Mouse (Mus musculus) stomach, embryonic 16.5 days (tissue): ENCODE measurements around the gene Nfs1. TPM values are rescaled to one million over a fixed set of nuclear protein-coding genes. Genes with fewer than 3 reads are reported as not detected.
"Not testable (repeated sequence)": the region's sequence is repeated elsewhere in the genome, so short reads cannot be mapped to it uniquely, and the experiment has no call there.

ENCODE experiments used
- ATAC-seq: fragments of 200-750 bp; cut with Nextera tagmentation; 2 replicates; pipeline ENCODE4 v1.8.0; 2017; ENCODE audit warnings: moderate number of reproducible peaks, moderate TSS enrichment; ENCODE audit not compliant: insufficient read depth, low FRiP score
- H3K27ac ChIP-seq: fragments of 300-500 bp; sonication (generic); 2 replicates; pipeline ENCODE4 v1.5.1; 2014; ENCODE audit warnings: low read length
- H3K27me3 ChIP-seq: fragments of 300-500 bp; sonication (generic); 2 replicates; pipeline ENCODE4 v1.6.1; 2014; ENCODE audit warnings: low read length, control low read depth, mixed read lengths; ENCODE audit not compliant: control insufficient read depth, insufficient read depth
- H3K36me3 ChIP-seq: fragments of 300-500 bp; sonication (generic); 2 replicates; pipeline ENCODE4 v1.6.1; 2014; ENCODE audit warnings: low read length; ENCODE audit not compliant: control insufficient read depth, insufficient read depth
- H3K4me1 ChIP-seq: fragments of 300-500 bp; sonication (generic); 2 replicates; pipeline ENCODE4 v1.6.1; 2014; ENCODE audit warnings: low read length, control low read depth, mixed read lengths; ENCODE audit not compliant: control insufficient read depth, insufficient read depth
- H3K4me2 ChIP-seq: fragments of 300-500 bp; sonication (generic); 2 replicates; pipeline ENCODE4 v1.6.1; 2014; ENCODE audit warnings: low read depth, low read length, mixed read lengths
- H3K4me3 ChIP-seq: fragments of 300-500 bp; sonication (generic); replicated peaks from 2 replicates; pipeline ENCODE4 v1.5.1; 2014; ENCODE audit warnings: mild to moderate bottlenecking, low read length
- H3K9ac ChIP-seq: fragments of 300-500 bp; sonication (generic); 2 replicates; pipeline ENCODE4 v1.6.1; 2014; ENCODE audit warnings: low read length
- H3K9me3 ChIP-seq: fragments of 300-500 bp; sonication (generic); replicated peaks from 2 replicates; pipeline ENCODE4 v1.6.1; 2016; ENCODE audit warnings: low read length, control low read depth; ENCODE audit not compliant: control insufficient read depth
- WGBS: fragments of 180-500 bp; shearing (Covaris S2); extraction: QIAGEN DNeasy Blood & Tissue Kit; methylation state at CpG from one replicate; pipeline ENCODE4 v1.1.7; 2014; 5-methylcytosine and 5-hydroxymethylcytosine counted together
- polyA plus RNA-seq: library from polyadenylated mRNA; unstranded; fragments of >200 nt; fragmentation: Nextera tagmentation; extraction: Ambion mirVana; gene quantifications from 2 replicates; pipeline ENCODE4 v1.2.1, GENCODE M21; 2015

Nfs1 gene
- polyA plus RNA-seq, 1 experiment from 2014 or later: 51.0 TPM

DNA sequence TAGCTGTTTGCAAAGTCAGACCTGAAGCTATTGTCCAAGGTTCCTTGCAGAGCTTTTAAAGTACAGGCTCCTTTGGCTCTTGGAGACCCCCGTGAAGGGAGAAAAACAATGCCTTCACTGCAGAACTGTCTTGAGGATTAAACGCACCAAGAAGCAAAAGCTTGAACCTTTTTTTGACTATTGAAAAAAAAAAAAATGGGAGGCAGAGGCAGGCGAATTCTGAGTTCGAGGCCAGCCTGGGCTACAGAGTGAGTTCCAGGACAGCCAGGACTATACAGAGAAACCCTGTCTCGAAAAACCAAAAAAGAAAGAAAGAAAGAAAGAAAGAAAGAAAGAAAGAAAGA lies 31.9 kb downstream of the Nfs1 start:
- ATAC-seq, H3K4me1 ChIP-seq, H3K9me3 ChIP-seq, H3K36me3 ChIP-seq, H3K27me3 ChIP-seq: not testable (repeated sequence)
- H3K4me2 ChIP-seq: peak overlapping the region; percentile 52
- peak overlapping the region; percentile 74 for H3K4me3 ChIP-seq
- 20% methylated on average over 5 of the region's 5 CpGs for WGBS
- H3K27ac ChIP-seq: peak overlapping the region; percentile 89
- H3K9ac ChIP-seq: peak overlapping the region; percentile 98

- peak within 1 kb of the TSS; percentile 89 for H3K27ac ChIP-seq
- H3K9me3 ChIP-seq: no peaks in the 10 kb centered on the region
- ATAC-seq: peak; percentile 95
- H3K4me3 ChIP-seq: peak within 1 kb of the TSS; percentile 74
- H3K27me3 ChIP-seq: no peaks in the 10 kb centered on the region
- H3K36me3 ChIP-seq: no peaks in the 10 kb centered on the region
- peak within 1 kb of the TSS; percentile 66 for H3K4me2 ChIP-seq
- under 1% methylated on average over 74 of the region's 74 CpGs for WGBS
- peak within 1 kb of the TSS; percentile 98 for H3K9ac ChIP-seq
- peaks cover 3% of the 10 kb centered on the region for H3K4me1 ChIP-seq
Observed at GRCm38 (mm10) chr2:156111358-156112079, 32.5 kb downstream of the Nfs1 start, which contains the start of the genes Cpne1 and Rbm12. TSS of gene Cpne1 (minus strand) at chr2:156111965. TSS of gene Rbm12 (minus strand) at chr2:156111978.

DNA sequence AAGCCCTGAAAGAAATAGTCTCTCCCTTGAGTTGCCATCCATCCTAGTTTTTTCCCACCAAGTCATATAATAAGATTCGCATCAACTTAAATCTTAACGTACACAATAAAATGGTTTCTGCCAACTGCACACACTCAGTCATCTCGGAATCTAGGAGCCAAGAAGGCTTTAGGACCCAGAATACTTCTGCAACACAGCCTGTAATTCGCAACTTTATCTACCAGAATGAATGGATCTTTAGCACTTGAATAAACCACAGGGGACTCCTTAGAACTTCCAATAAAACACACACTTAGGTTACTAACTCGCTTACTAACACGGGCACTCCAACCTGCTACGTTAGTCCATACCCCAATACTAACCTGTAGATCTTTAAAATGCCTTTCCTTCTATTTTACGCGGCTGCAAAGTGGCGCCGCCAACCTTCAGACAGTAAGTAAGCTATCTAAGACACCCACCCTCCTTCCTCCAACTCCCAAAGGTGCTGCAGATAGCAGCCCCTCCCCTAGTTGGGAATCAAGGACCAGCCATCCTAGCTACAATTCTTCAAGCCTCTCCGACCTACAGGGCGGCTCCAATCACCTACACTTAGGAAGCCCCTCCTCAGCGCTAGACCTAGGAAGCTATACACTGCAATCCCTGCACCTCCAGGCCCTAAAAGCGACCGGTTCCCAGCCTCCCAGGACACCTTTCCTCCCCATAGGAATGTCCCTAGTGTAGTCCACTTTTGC lies 33.2 kb downstream of the Nfs1 start:
- peak overlapping the region; percentile 98 for H3K9ac ChIP-seq
- peak overlapping the region; percentile 74 for H3K4me3 ChIP-seq
- ATAC-seq: peak; percentile 62; the same call in 1 of the 2 replicates
- H3K36me3 ChIP-seq: no peaks in the 10 kb centered on the region
- peak overlapping the region; percentile 66 for H3K4me2 ChIP-seq
- under 1% methylated on average over 16 of the region's 16 CpGs for WGBS
- H3K9me3 ChIP-seq: no peaks in the 10 kb centered on the region
- H3K4me1 ChIP-seq: peaks cover 5% of the 10 kb centered on the region
- H3K27me3 ChIP-seq: no peaks in the 10 kb centered on the region
- peak overlapping the region; percentile 89 for H3K27ac ChIP-seq

- H3K27me3 ChIP-seq: no peaks in the 10 kb centered on the region
- H3K4me2 ChIP-seq: no peak overlapping the region
- H3K36me3 ChIP-seq: peaks cover 14% of the 10 kb centered on the region
- 71% methylated on average over 5 of the region's 5 CpGs for WGBS
- H3K4me3 ChIP-seq: no peak overlapping the region
- H3K9me3 ChIP-seq: no peaks in the 10 kb centered on the region
- no peaks in the 10 kb centered on the region for H3K4me1 ChIP-seq
- no peak overlapping the region for H3K27ac ChIP-seq
- ATAC-seq: no peak
- H3K9ac ChIP-seq: no peak overlapping the region
Observed at GRCm38 (mm10) chr2:156091926-156092325, 52.1 kb downstream of the Nfs1 start.

DNA sequence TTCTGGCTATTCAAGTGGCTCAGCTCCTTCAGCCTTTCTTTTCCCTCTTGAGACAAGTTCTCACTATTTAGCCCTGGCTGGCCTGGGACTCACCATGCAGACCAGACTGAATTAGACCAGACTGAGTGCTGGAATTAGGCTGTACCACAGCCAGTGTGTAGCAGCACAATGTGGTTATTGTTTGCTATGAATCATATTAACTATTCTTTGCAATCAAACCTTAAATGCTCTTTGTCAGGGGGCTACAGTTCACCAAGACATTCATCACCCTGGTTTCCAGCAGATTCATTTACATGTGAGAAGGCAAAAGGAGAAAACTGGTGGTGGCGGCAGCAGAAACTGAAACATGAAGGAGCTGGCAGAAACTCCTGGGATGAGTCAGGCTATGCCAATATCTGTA lies 54.2 kb downstream of the Nfs1 start:
- no peaks in the 10 kb centered on the region for H3K36me3 ChIP-seq
- H3K27ac ChIP-seq: no peak overlapping the region
- no peaks in the 10 kb centered on the region for H3K27me3 ChIP-seq
- 76% methylated on average over 1 of the region's 1 CpGs for WGBS
- no peaks in the 10 kb centered on the region for H3K4me1 ChIP-seq
- no peak overlapping the region for H3K4me3 ChIP-seq
- H3K4me2 ChIP-seq: no peak overlapping the region
- H3K9me3 ChIP-seq: no peaks in the 10 kb centered on the region
- no peak for ATAC-seq
- no peak overlapping the region for H3K9ac ChIP-seq

DNA sequence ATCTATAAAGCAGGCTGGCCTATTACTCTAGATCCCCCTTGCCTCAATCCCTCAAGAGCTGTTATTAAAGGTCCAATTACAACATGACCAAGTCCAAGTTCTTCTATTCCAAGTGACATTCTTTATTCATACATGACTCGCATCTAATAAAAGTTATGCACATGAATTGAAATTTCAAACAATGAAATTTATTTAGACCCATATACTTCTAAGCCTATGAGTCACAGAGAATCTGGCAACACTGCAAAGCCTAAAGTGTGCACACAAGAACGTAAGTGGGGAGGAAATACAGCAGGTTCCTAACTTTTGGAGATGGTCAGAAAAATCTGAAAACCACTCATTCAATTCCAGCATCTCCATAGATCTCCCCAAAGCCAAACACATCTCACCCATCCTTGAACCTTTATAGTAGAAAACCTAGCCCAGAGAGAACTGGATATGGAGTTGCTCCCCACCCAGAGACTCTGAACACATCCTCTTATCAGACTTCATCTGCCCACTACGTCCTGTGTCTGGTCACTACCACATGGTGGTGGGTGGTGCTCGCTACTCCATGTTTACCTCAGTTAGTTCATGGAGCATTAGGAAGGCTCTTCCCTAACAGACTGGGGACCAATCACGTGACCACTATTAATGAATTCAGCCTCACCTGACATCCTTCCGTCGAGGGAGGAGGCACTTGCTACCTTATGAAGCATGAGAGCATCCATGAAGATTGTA lies 56.4 kb downstream of the Nfs1 start:
- Histone ChIP-seq H3K27me3 (no peaks in the 10 kb centered on the region), H3K4me2 (no peak overlapping the region), H3K27ac (no peak overlapping the region), H3K9ac (no peak overlapping the region), H3K4me1 (no peaks in the 10 kb centered on the region), H3K36me3 (no peaks in the 10 kb centered on the region), H3K4me3 (no peak overlapping the region), H3K9me3 (no peaks in the 10 kb centered on the region)
- WGBS: 77% methylated on average over 7 of the region's 7 CpGs
- no peak for ATAC-seq

DNA sequence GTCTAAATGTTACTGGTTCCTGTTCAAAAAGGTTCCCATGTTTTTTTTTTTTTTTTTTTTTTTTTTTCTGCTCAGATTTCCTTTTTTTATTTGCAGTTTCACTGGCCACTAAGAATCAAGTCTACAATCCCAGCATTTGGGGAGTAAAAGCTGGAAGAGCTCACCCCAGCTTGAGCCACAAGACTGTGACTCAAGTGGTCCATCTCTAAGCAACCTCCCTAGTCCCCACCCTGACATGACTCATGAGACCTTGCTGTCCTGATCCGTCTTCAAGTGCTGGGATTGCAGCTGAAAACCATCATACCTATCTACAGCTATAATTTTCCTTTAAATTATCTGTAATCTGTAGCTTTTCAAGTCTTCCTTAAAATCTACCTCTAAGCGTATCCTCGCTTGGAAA lies 59.4 kb downstream of the Nfs1 start:
- no peak for ATAC-seq
- Histone ChIP-seq H3K9ac (no peak overlapping the region), H3K36me3 (no peaks in the 10 kb centered on the region), H3K4me2 (no peak overlapping the region), H3K27me3 (no peaks in the 10 kb centered on the region), H3K27ac (no peak overlapping the region), H3K9me3 (no peaks in the 10 kb centered on the region), H3K4me3 (no peak overlapping the region), H3K4me1 (no peaks in the 10 kb centered on the region)
- 85% methylated on average over 3 of the region's 3 CpGs for WGBS

- Histone ChIP-seq H3K27me3 (no peaks in the 10 kb centered on the region), H3K27ac (no peak overlapping the region), H3K4me2 (no peak overlapping the region), H3K4me1 (no peaks in the 10 kb centered on the region), H3K4me3 (no peak overlapping the region), H3K9ac (no peak overlapping the region), H3K36me3 (peaks cover 26% of the 10 kb centered on the region; the same call in 1 of the 2 replicates), H3K9me3 (no peaks in the 10 kb centered on the region)
- ATAC-seq: no peak
- 65% methylated on average over 7 of the region's 7 CpGs for WGBS
Observed at GRCm38 (mm10) chr2:156080391-156080790, 63.6 kb downstream of the Nfs1 start.

GRCm38 (mm10) chr2:156079674-156080073 lies 64.3 kb downstream of the Nfs1 start:
- 41% methylated on average over 4 of the region's 4 CpGs for WGBS
- Histone ChIP-seq H3K9me3 (no peaks in the 10 kb centered on the region), H3K4me1 (no peaks in the 10 kb centered on the region), H3K36me3 (peaks cover 29% of the 10 kb centered on the region; the same call in 1 of the 2 replicates), H3K27me3 (no peaks in the 10 kb centered on the region), H3K27ac (no peak overlapping the region), H3K4me2 (no peak overlapping the region), H3K4me3 (no peak overlapping the region), H3K9ac (no peak overlapping the region)
- no peak for ATAC-seq
